Mouse (Mus musculus): ENCODE results near the gene Cenpx. TPM values are rescaled to one million over a fixed set of nuclear protein-coding genes. Genes with fewer than 3 reads are reported as not detected.
"Not testable (repeated sequence)": the region's sequence is repeated elsewhere in the genome, so short reads cannot be mapped to it uniquely, and the experiment has no call there.

Cenpx gene
- 21.7 TPM for polyA plus RNA-seq (2021)

GRCm38 (mm10) chr11:120713580-120714518, at the start of gene Cenpx, which contains the start of gene Lrrc45:
TSS of gene Cenpx (minus strand) at chr11:120713738.
TSS of gene Lrrc45 (plus strand) at chr11:120713925.
- ChIA-PET CTCF (interaction anchor here (0.9 to 3.9 kb wide), 7 partner anchors 52 to 90 kb away, joined by 3 to 28 read pairs (median 6); no protein-coding TSS in a partner anchor), POLR2A (interaction anchor here (1.1 to 1.3 kb wide), 2 partner anchors 55 to 73 kb away, joined by 3 read pairs; no protein-coding TSS in a partner anchor)
- no peak for TF ChIP-seq CTCF (IDR thresholded peaks at IDR 0.05)
- peak; percentile 88 for ATAC-seq
- no peaks in the 10 kb centered on the region for H3K27me3 ChIP-seq
- DNase-seq (ENCODE audit: low read depth, low spot score), result peak; percentile 89
- in situ Hi-C loops (cut with MboI; ENCODE audit: low pct_unique_long_range_greater_than_20kb), result loop anchor here (5.0 kb wide), 2 partner anchors 57 to 87 kb away; partner anchors contain the start of gene Sirt7

- in situ Hi-C loops (cut with MboI; ENCODE audit: low pct_unique_long_range_greater_than_20kb); DNase-seq (ENCODE audit: low read depth, low spot score); H3K27me3 ChIP-seq; ATAC-seq; POLR2A ChIA-PET; CTCF ChIA-PET: not testable (repeated sequence)
Measured at GRCm38 (mm10) chr11:120762672-120763041, 49.1 kb upstream of the Cenpx start, which contains the start of gene Hmga1b. TSS of gene Hmga1b (plus strand) at chr11:120762794.

- POLR2A ChIA-PET, result no interaction called here
Measured at GRCm38 (mm10) chr11:120761811-120762671, 48.5 kb upstream of the Cenpx start.

GRCm38 (mm10) chr11:120760236-120760635, 46.7 kb upstream of the Cenpx start:
- in situ Hi-C loops (cut with MboI; ENCODE audit: low pct_unique_long_range_greater_than_20kb), result no loop called here

More at GRCm38 (mm10) chr11:120761811-120762671, 48.5 kb upstream of the Cenpx start:
- ATAC-seq (peak; percentile 35), DNase-seq (ENCODE audit: low read depth, low spot score) (no peak)
- CTCF ChIA-PET, result interaction anchor here (1.2 kb wide), 1 partner anchor 14 kb away, joined by 5 read pairs; no protein-coding TSS in a partner anchor
- TF ChIP-seq CTCF (IDR thresholded peaks at IDR 0.05), result no peak
- no peaks in the 10 kb centered on the region for H3K27me3 ChIP-seq
- in situ Hi-C loops (cut with MboI; ENCODE audit: low pct_unique_long_range_greater_than_20kb), result no loop called here

GRCm38 (mm10) chr11:120751606-120752005, 38.1 kb upstream of the Cenpx start:
- ATAC-seq (no peak), DNase-seq (ENCODE audit: low read depth, low spot score) (no peak)
- TF ChIP-seq CTCF (IDR thresholded peaks at IDR 0.05), result no peak
- no peaks in the 10 kb centered on the region for H3K27me3 ChIP-seq
- ChIA-PET CTCF (interaction anchor here (3.5 kb wide), 1 partner anchor 25 kb away, joined by 10 read pairs; no protein-coding TSS in a partner anchor), POLR2A (no interaction called here)
- in situ Hi-C loops (cut with MboI; ENCODE audit: low pct_unique_long_range_greater_than_20kb), result no loop called here

More at GRCm38 (mm10) chr11:120760236-120760635, 46.7 kb upstream of the Cenpx start:
- ATAC-seq (no peak), DNase-seq (ENCODE audit: low read depth, low spot score) (no peak)
- CTCF ChIA-PET, result interaction anchor here (1.1 to 2.9 kb wide), 2 partner anchors 15 to 16 kb away, joined by 3 to 10 read pairs; no protein-coding TSS in a partner anchor
- TF ChIP-seq CTCF (IDR thresholded peaks at IDR 0.05), result no peak
- H3K27me3 ChIP-seq, result no peaks in the 10 kb centered on the region
- POLR2A ChIA-PET, result no interaction called here

GRCm38 (mm10) chr11:120749430-120749829, 35.9 kb upstream of the Cenpx start:
- ChIA-PET POLR2A (no interaction called here), CTCF (interaction anchor here (1.2 to 3.5 kb wide), 2 partner anchors 8 to 27 kb away, joined by 3 to 10 read pairs; no protein-coding TSS in a partner anchor)
- DNase-seq (ENCODE audit: low read depth, low spot score), result no peak
- no peaks in the 10 kb centered on the region for H3K27me3 ChIP-seq
- in situ Hi-C loops (cut with MboI; ENCODE audit: low pct_unique_long_range_greater_than_20kb), result no loop called here
- ATAC-seq, result no peak
- TF ChIP-seq CTCF (IDR thresholded peaks at IDR 0.05), result peak; percentile 65

- in situ Hi-C loops (cut with MboI; ENCODE audit: low pct_unique_long_range_greater_than_20kb), result no loop called here
- POLR2A ChIA-PET, result no interaction called here
- CTCF ChIA-PET, result no interaction called here
- ATAC-seq (no peak), DNase-seq (ENCODE audit: low read depth, low spot score) (no peak)
- TF ChIP-seq CTCF (IDR thresholded peaks at IDR 0.05), result no peak
- no peaks in the 10 kb centered on the region for H3K27me3 ChIP-seq
Measured at GRCm38 (mm10) chr11:120747974-120748373, 34.4 kb upstream of the Cenpx start.

- no peak for TF ChIP-seq CTCF (IDR thresholded peaks at IDR 0.05)
- DNase-seq (ENCODE audit: low read depth, low spot score) (no peak), ATAC-seq (no peak)
- ChIA-PET CTCF (interaction anchor here (1.5 kb wide), 1 partner anchor 9 kb away, joined by 3 read pairs; no protein-coding TSS in a partner anchor), POLR2A (no interaction called here)
- in situ Hi-C loops (cut with MboI; ENCODE audit: low pct_unique_long_range_greater_than_20kb), result no loop called here
- no peaks in the 10 kb centered on the region for H3K27me3 ChIP-seq
Measured at GRCm38 (mm10) chr11:120744121-120744701, 30.7 kb upstream of the Cenpx start.

- H3K27me3 ChIP-seq, result no peaks in the 10 kb centered on the region
- in situ Hi-C loops (cut with MboI; ENCODE audit: low pct_unique_long_range_greater_than_20kb), result no loop called here
- ChIA-PET POLR2A (no interaction called here), CTCF (interaction anchor here (1.3 kb wide), 1 partner anchor 9 kb away, joined by 3 read pairs; no protein-coding TSS in a partner anchor)
- no peak for DNase-seq (ENCODE audit: low read depth, low spot score)
- no peak for TF ChIP-seq CTCF (IDR thresholded peaks at IDR 0.05)
- ATAC-seq, result no peak
Measured at GRCm38 (mm10) chr11:120740981-120741380, 27.4 kb upstream of the Cenpx start.

- no peaks in the 10 kb centered on the region for H3K27me3 ChIP-seq
- ChIA-PET CTCF (no interaction called here), POLR2A (no interaction called here)
- TF ChIP-seq CTCF (IDR thresholded peaks at IDR 0.05), result no peak
- DNase-seq (ENCODE audit: low read depth, low spot score), result no peak
- ATAC-seq, result no peak
- in situ Hi-C loops (cut with MboI; ENCODE audit: low pct_unique_long_range_greater_than_20kb), result no loop called here
Measured at GRCm38 (mm10) chr11:120736424-120736823, 22.9 kb upstream of the Cenpx start.
